Mouse (Mus musculus): ENCODE measurements at regions not wholly inside any gene's neighbourhood (a gene's known extent, or its start where the extent isn't known, plus 50 kb on each side); places are given as distances from the start of the nearest gene placed in this dataset.

GRCm38 (mm10) chr1:14421030-14421429, 1672.1 kb downstream of the 4930444P10Rik start:
- peak; percentile 43 for DNase-seq (ENCODE audit: low read depth, low spot score)

DNA sequence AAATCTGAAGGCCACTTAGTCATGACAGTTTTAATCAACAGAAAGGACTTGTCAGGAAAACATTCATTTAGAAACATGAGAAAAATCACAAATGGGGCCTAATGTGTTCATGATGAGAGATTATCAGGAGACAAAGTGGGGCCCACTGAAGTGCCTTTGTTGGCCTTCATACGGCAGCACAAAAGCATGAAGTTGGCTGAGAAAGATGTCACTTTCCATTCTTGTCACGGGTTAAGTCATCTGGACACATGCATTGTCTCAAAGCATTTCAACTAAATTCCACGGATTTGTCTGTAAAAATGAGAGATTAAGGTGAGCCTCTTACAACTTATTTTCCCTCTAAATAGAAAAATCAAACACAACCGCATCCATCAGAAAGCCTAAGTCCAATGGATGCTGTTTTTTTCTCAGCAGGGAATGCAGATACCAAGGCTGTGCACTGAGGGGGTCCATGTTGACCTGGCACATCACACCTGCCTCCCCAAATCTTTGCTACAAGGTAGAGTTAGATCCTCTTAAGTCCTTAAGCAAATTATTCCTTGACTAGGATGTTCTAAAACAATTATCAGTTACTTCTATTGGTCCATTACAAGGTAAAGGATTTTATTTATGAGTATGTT, 1679.2 kb downstream of the 4930444P10Rik start:
- DNase-seq (ENCODE audit: low read depth, low spot score) = no peak

DNA sequence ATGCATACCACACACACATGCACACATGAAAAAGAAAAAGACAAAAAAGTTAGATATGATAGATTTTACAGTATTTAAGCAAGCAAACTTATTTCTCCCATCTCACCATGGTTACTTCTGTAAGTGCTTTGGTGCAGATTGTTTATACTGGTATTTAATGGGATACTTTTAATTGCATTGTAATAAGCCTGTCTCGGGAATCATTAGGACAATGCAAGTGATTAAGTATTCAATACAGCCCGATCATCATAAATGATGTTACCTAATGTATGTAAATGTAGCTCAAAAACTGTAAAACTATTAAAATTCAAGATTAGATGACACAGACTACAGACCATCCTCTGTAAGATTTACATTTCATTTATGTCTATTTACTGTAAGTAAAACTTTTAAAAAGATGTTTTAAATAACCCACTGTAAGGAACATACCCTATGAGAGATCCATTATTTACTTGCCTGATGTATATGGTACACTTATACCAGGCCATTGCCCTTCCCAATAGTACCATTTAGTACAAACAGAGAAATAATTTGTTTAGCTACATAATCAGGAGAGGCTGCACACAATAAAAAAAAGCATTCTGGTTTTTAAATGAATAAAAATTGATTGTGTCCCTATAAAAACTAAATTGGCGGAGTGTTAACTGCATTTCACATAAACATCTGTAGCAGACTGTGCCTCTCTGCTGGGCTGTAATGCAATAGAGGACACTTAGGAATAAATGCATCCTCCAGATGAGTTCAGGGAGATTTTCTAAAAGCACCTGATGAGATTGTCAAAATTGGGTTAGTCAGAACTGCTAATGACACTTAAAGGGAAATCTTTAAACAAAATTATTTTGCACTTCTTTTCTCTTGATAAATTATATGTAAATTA, 1722.9 kb downstream of the 4930444P10Rik start:
- DNase-seq (ENCODE audit: low read depth, low spot score) = no peak

DNA sequence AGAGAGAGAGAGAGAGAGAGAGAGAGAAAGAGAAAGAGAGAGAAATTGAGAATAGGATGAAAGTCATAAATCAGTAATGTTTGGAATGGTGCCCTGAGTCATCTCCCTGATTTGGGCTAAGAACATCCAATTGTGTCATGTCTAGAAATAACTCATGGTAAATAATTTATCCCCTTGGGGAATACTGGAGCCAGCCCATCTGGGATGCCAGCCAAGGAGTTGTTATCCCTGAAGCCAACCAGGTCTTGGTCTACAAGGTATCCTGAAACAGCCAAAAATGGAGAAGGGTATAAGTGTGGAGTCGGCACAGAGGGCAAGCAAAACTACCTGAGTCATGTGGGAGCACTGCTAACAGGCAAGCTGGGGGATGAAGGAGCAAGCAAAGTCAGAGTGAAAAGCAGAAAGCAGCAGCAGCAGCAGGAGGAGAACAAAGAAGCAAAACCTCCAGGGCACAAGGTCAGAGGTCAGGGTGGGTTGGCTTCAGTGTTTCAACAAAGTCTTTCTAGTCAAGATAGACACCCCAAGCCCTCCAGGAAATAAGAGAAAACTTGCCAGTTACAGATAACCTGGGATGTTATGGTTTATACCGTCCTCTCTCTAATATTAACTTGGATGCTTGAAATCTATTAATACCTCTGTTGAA, 1733.0 kb downstream of the 4930444P10Rik start:
- no peak for DNase-seq (ENCODE audit: low read depth, low spot score)

Measured in R1 (cell line).